Mouse (Mus musculus): Measurements from ENCODE around the gene Zfp574. TPM values are rescaled to one million over a fixed set of nuclear protein-coding genes. Genes with fewer than 3 reads are reported as not detected.
A peak's percentile ranks its signal among the peaks of the same experiment; 100 is the strongest.
"Not testable (repeated sequence)": the region's sequence is repeated elsewhere in the genome, so short reads cannot be mapped to it uniquely, and the experiment has no call there.

Gene Zfp574
- 31.6 TPM in 2 replicates for polyA plus RNA-seq (2015; fragmentation: Nextera tagmentation; extraction: Ambion mirVana)

GRCm38 (mm10) chr7:25071979-25072715 lies at the start of gene Zfp574, which contains the start of gene Grik5:
Zfp574 (plus strand) TSS chr7:25072567.
Grik5 (minus strand) TSS chr7:25072346.
- ATAC-seq (ENCODE audit: low FRiP score) = peak; percentile 6; the same call in 1 of the 2 replicates
- 2% methylated on average over 19 of the region's 28 CpGs for WGBS
- Histone ChIP-seq H3K4me2 (peak within 1 kb of the TSS; percentile 86), H3K4me3 (replicated peaks) (peak within 1 kb of the TSS; percentile 78), H3K27me3 (replicated peaks) (no peaks in the 10 kb centered on the region), H3K9me3 (replicated peaks) (no peaks in the 10 kb centered on the region), H3K4me1 (peaks cover 62% of the 10 kb centered on the region), H3K27ac (replicated peaks) (peak within 1 kb of the TSS; percentile 95), H3K36me3 (peaks cover 13% of the 10 kb centered on the region), H3K9ac (replicated peaks) (peak within 1 kb of the TSS; percentile 92)

GRCm38 (mm10) chr7:25025855-25026439 lies 46.4 kb upstream of the Zfp574 start:
- peaks cover 73% of the 10 kb centered on the region for H3K36me3 ChIP-seq
- no peaks in the 10 kb centered on the region for H3K27me3 ChIP-seq (replicated peaks)
- H3K9me3 ChIP-seq (replicated peaks) = no peaks in the 10 kb centered on the region
- no peak for ATAC-seq (ENCODE audit: low FRiP score)
- whole genome bisulfite sequencing = 65% methylated on average over 10 of the region's 10 CpGs
- no peak overlapping the region for H3K4me2 ChIP-seq
- H3K9ac ChIP-seq (replicated peaks) = no peak overlapping the region
- no peak overlapping the region for H3K4me3 ChIP-seq (replicated peaks)
- H3K27ac ChIP-seq (replicated peaks) = no peak overlapping the region
- H3K4me1 ChIP-seq = peaks cover 3% of the 10 kb centered on the region; the same call in 1 of the 2 replicates

- Histone ChIP-seq H3K4me1 (peaks cover 3% of the 10 kb centered on the region; the same call in 1 of the 2 replicates), H3K9ac (replicated peaks) (no peak overlapping the region), H3K36me3 (peaks cover 73% of the 10 kb centered on the region), H3K27ac (replicated peaks) (no peak overlapping the region), H3K9me3 (replicated peaks) (no peaks in the 10 kb centered on the region), H3K4me2 (no peak overlapping the region), H3K4me3 (replicated peaks) (no peak overlapping the region), H3K27me3 (replicated peaks) (no peaks in the 10 kb centered on the region)
- 68% methylated on average over 7 of the region's 7 CpGs for WGBS
- ATAC-seq (ENCODE audit: low FRiP score) = no peak
These were observed 45.9 kb upstream of the Zfp574 start for GRCm38 (mm10) chr7:25026452-25026851.

GRCm38 (mm10) chr7:25030032-25030753 lies 42.2 kb upstream of the Zfp574 start:
- Histone ChIP-seq H3K36me3 (peaks cover 61% of the 10 kb centered on the region), H3K4me2 (no peak overlapping the region), H3K27ac (replicated peaks) (peak overlapping the region; percentile 6), H3K4me3 (replicated peaks) (no peak overlapping the region), H3K9ac (replicated peaks) (no peak overlapping the region), H3K4me1 (peaks cover 3% of the 10 kb centered on the region; the same call in 1 of the 2 replicates), H3K27me3 (replicated peaks) (no peaks in the 10 kb centered on the region), H3K9me3 (replicated peaks) (no peaks in the 10 kb centered on the region)
- ATAC-seq (ENCODE audit: low FRiP score) = peak; percentile 19; the same call in 1 of the 2 replicates
- 37% methylated on average over 5 of the region's 5 CpGs for whole genome bisulfite sequencing

GRCm38 (mm10) chr7:25031528-25031927 lies 40.8 kb upstream of the Zfp574 start:
- Histone ChIP-seq H3K9ac (replicated peaks) (no peak overlapping the region), H3K4me3 (replicated peaks) (no peak overlapping the region), H3K4me1 (peaks cover 3% of the 10 kb centered on the region; the same call in 1 of the 2 replicates), H3K27ac (replicated peaks) (no peak overlapping the region), H3K36me3 (peaks cover 64% of the 10 kb centered on the region), H3K27me3 (replicated peaks) (no peaks in the 10 kb centered on the region), H3K4me2 (no peak overlapping the region), H3K9me3 (replicated peaks) (no peaks in the 10 kb centered on the region)
- 72% methylated on average over 3 of the region's 3 CpGs for WGBS
- no peak for ATAC-seq (ENCODE audit: low FRiP score)

- H3K36me3 ChIP-seq = peaks cover 67% of the 10 kb centered on the region
These were observed 37.6 kb upstream of the Zfp574 start for GRCm38 (mm10) chr7:25034796-25035195.

GRCm38 (mm10) chr7:25035916-25036315 lies 36.5 kb upstream of the Zfp574 start:
- Histone ChIP-seq H3K9me3 (replicated peaks) (no peaks in the 10 kb centered on the region), H3K9ac (replicated peaks) (no peak overlapping the region), H3K36me3 (peaks cover 77% of the 10 kb centered on the region), H3K4me2 (no peak overlapping the region), H3K4me3 (replicated peaks) (no peak overlapping the region), H3K27ac (replicated peaks) (no peak overlapping the region), H3K27me3 (replicated peaks) (no peaks in the 10 kb centered on the region), H3K4me1 (no peaks in the 10 kb centered on the region)
- ATAC-seq (ENCODE audit: low FRiP score) = no peak
- WGBS = 55% methylated on average over 7 of the region's 7 CpGs

More at GRCm38 (mm10) chr7:25034796-25035195, 37.6 kb upstream of the Zfp574 start:
- no peak overlapping the region for H3K4me2 ChIP-seq
- H3K27me3 ChIP-seq (replicated peaks) = no peaks in the 10 kb centered on the region
- no peak overlapping the region for H3K4me3 ChIP-seq (replicated peaks)
- peaks cover 3% of the 10 kb centered on the region; the same call in 1 of the 2 replicates for H3K4me1 ChIP-seq
- no peak for ATAC-seq (ENCODE audit: low FRiP score)
- H3K9ac ChIP-seq (replicated peaks) = no peak overlapping the region
- no peaks in the 10 kb centered on the region for H3K9me3 ChIP-seq (replicated peaks)
- H3K27ac ChIP-seq (replicated peaks) = no peak overlapping the region
- 81% methylated on average over 4 of the region's 4 CpGs for WGBS

GRCm38 (mm10) chr7:25041921-25042320 lies 30.4 kb upstream of the Zfp574 start:
- no peak overlapping the region for H3K4me2 ChIP-seq
- no peak overlapping the region for H3K9ac ChIP-seq (replicated peaks)
- WGBS = 94% methylated on average over 12 of the region's 12 CpGs
- H3K36me3 ChIP-seq = peaks cover 89% of the 10 kb centered on the region
- H3K27ac ChIP-seq (replicated peaks) = no peak overlapping the region
- no peaks in the 10 kb centered on the region for H3K9me3 ChIP-seq (replicated peaks)
- H3K27me3 ChIP-seq (replicated peaks) = no peaks in the 10 kb centered on the region
- H3K4me3 ChIP-seq (replicated peaks) = no peak overlapping the region
- H3K4me1 ChIP-seq = no peaks in the 10 kb centered on the region
- ATAC-seq (ENCODE audit: low FRiP score) = no peak

- not testable (repeated sequence) for H3K4me2 ChIP-seq; ATAC-seq (ENCODE audit: low FRiP score); H3K27me3 ChIP-seq (replicated peaks); H3K4me1 ChIP-seq; H3K9ac ChIP-seq (replicated peaks); H3K9me3 ChIP-seq (replicated peaks); H3K27ac ChIP-seq (replicated peaks); H3K4me3 ChIP-seq (replicated peaks)
- WGBS = 96% methylated on average over 7 of the region's 7 CpGs
- peaks cover 93% of the 10 kb centered on the region for H3K36me3 ChIP-seq
These were observed 27.8 kb upstream of the Zfp574 start for GRCm38 (mm10) chr7:25044599-25044998.

- Histone ChIP-seq H3K36me3 (peaks cover 85% of the 10 kb centered on the region), H3K4me1 (no peaks in the 10 kb centered on the region), H3K4me2 (no peak overlapping the region), H3K9ac (replicated peaks) (no peak overlapping the region), H3K4me3 (replicated peaks) (no peak overlapping the region), H3K9me3 (replicated peaks) (no peaks in the 10 kb centered on the region), H3K27ac (replicated peaks) (no peak overlapping the region; the same call in 1 of the 2 replicates), H3K27me3 (replicated peaks) (no peaks in the 10 kb centered on the region)
- no peak for ATAC-seq (ENCODE audit: low FRiP score)
- 74% methylated on average over 8 of the region's 8 CpGs for WGBS
These were observed 25.0 kb upstream of the Zfp574 start for GRCm38 (mm10) chr7:25047363-25047762.

- Histone ChIP-seq H3K27ac (replicated peaks) (no peak overlapping the region), H3K9me3 (replicated peaks) (no peaks in the 10 kb centered on the region), H3K36me3 (peaks cover 81% of the 10 kb centered on the region), H3K9ac (replicated peaks) (no peak overlapping the region), H3K4me2 (no peak overlapping the region), H3K27me3 (replicated peaks) (no peaks in the 10 kb centered on the region), H3K4me3 (replicated peaks) (no peak overlapping the region), H3K4me1 (no peaks in the 10 kb centered on the region)
- WGBS = 84% methylated on average over 16 of the region's 16 CpGs
- ATAC-seq (ENCODE audit: low FRiP score) = no peak
These were observed 23.0 kb upstream of the Zfp574 start for GRCm38 (mm10) chr7:25049295-25049930.

Measured in neural tube, embryonic 15.5 days (tissue).